Mouse (Mus musculus) forebrain, embryonic 15.5 days (tissue): ENCODE results near the gene Ppp6r2. TPM values are rescaled to one million over a fixed set of nuclear protein-coding genes. Genes with fewer than 3 reads are reported as not detected.
A peak's percentile ranks its signal among the peaks of the same experiment; 100 is the strongest.

Experiments
- ATAC-seq: fragments of 200-750 bp; cut with Nextera tagmentation; replicated peaks from 2 replicates; pipeline ENCODE4 v1.8.0; 2017; ENCODE audit warnings: mild to moderate bottlenecking, moderate TSS enrichment, moderate library complexity
- H3K27ac ChIP-seq: fragments of 300-500 bp; sonication (generic); replicated peaks from 2 replicates; pipeline ENCODE4 v1.5.1; 2015; ENCODE audit warnings: mild to moderate bottlenecking, inconsistent platforms
- H3K27me3 ChIP-seq: fragments of 300-500 bp; sonication (generic); 2 replicates; pipeline ENCODE4 v1.6.1; 2015; ENCODE audit warnings: inconsistent platforms
- H3K36me3 ChIP-seq: fragments of 300-500 bp; sonication (generic); 2 replicates; pipeline ENCODE4 v1.6.1; 2015; ENCODE audit warnings: mild to moderate bottlenecking, inconsistent platforms
- H3K4me1 ChIP-seq: fragments of 300-500 bp; sonication (generic); 2 replicates; pipeline ENCODE4 v1.6.1; 2015; ENCODE audit warnings: inconsistent platforms
- H3K4me2 ChIP-seq: fragments of 300-500 bp; sonication (generic); replicated peaks from 2 replicates; pipeline ENCODE4 v1.6.1; 2015; ENCODE audit warnings: mild to moderate bottlenecking, inconsistent platforms
- H3K4me3 ChIP-seq: fragments of 300-500 bp; sonication (generic); 2 replicates; pipeline ENCODE4 v1.5.1; 2015; ENCODE audit warnings: mild to moderate bottlenecking, inconsistent platforms
- H3K9ac ChIP-seq: fragments of 300-500 bp; sonication (generic); replicated peaks from 2 replicates; pipeline ENCODE4 v1.6.1; 2015; ENCODE audit warnings: mild to moderate bottlenecking, inconsistent platforms
- H3K9me3 ChIP-seq: fragments of 300-500 bp; sonication (generic); 2 replicates; pipeline ENCODE4 v1.6.1; 2016; ENCODE audit warnings: inconsistent platforms
- WGBS: fragments of 180-500 bp; shearing (Covaris S2); methylation state at CpG from one replicate; pipeline ENCODE4 v1.1.7; 2015; ENCODE audit warnings: mixed read lengths; 5-methylcytosine and 5-hydroxymethylcytosine counted together
- polyA plus RNA-seq: library from polyadenylated mRNA; unstranded; fragments of >200 nt; fragmentation: Nextera tagmentation; extraction: Ambion mirVana; gene quantifications from 2 replicates; pipeline ENCODE4 v1.2.1, GENCODE M21; 2015

Ppp6r2 gene
- polyA plus RNA-seq, 1 experiment from 2014 or later = 83.6 TPM

GRCm38 (mm10) chr15:89184141-89184936 lies 27.0 kb upstream of the Ppp6r2 start:
- ATAC-seq = no peak

GRCm38 (mm10) chr15:89184937-89185227 lies 26.5 kb upstream of the Ppp6r2 start:
- peaks cover 46% of the 10 kb centered on the region for H3K4me1 ChIP-seq
- WGBS = 56% methylated on average over 5 of the region's 5 CpGs
- no peak overlapping the region for H3K9ac ChIP-seq
- H3K4me3 ChIP-seq = no peak overlapping the region
- H3K4me2 ChIP-seq = no peak overlapping the region
- H3K27me3 ChIP-seq = no peaks in the 10 kb centered on the region
- peaks cover 17% of the 10 kb centered on the region for H3K36me3 ChIP-seq
- peak overlapping the region; percentile 71 for H3K27ac ChIP-seq
- H3K9me3 ChIP-seq = no peaks in the 10 kb centered on the region
- ATAC-seq = no peak

More at GRCm38 (mm10) chr15:89184141-89184936, 27.0 kb upstream of the Ppp6r2 start:
- Histone ChIP-seq H3K9me3 (no peaks in the 10 kb centered on the region), H3K4me3 (no peak overlapping the region), H3K9ac (no peak overlapping the region), H3K27ac (peak overlapping the region; percentile 71), H3K27me3 (no peaks in the 10 kb centered on the region), H3K4me2 (no peak overlapping the region), H3K4me1 (peaks cover 51% of the 10 kb centered on the region), H3K36me3 (peaks cover 17% of the 10 kb centered on the region)
- 24% methylated on average over 5 of the region's 5 CpGs for WGBS

- peak overlapping the region; percentile 59 for H3K4me2 ChIP-seq
- peak overlapping the region; percentile 91 for H3K9ac ChIP-seq
- no peaks in the 10 kb centered on the region for H3K27me3 ChIP-seq
- H3K4me1 ChIP-seq = peaks cover 16% of the 10 kb centered on the region
- WGBS = 32% methylated on average over 6 of the region's 6 CpGs
- no peaks in the 10 kb centered on the region for H3K9me3 ChIP-seq
- peak overlapping the region; percentile 96 for H3K27ac ChIP-seq
- 0 out of 2 replicates have a peak, but pooled peaks have one; percentile 1 for ATAC-seq
- no peaks in the 10 kb centered on the region for H3K36me3 ChIP-seq
- peak overlapping the region; percentile 77 for H3K4me3 ChIP-seq
Observed at GRCm38 (mm10) chr15:89195261-89195681, 16.1 kb upstream of the Ppp6r2 start.

- Histone ChIP-seq H3K36me3 (no peaks in the 10 kb centered on the region), H3K4me2 (peak overlapping the region; percentile 59), H3K9ac (peak overlapping the region; percentile 91), H3K27me3 (no peaks in the 10 kb centered on the region), H3K9me3 (no peaks in the 10 kb centered on the region), H3K4me1 (peaks cover 16% of the 10 kb centered on the region), H3K27ac (peak overlapping the region; percentile 96), H3K4me3 (peak overlapping the region; percentile 77)
- ATAC-seq = peak; percentile 94
- WGBS = under 1% methylated on average over 25 of the region's 25 CpGs
Observed at GRCm38 (mm10) chr15:89195690-89196312, 15.6 kb upstream of the Ppp6r2 start.

- no peaks in the 10 kb centered on the region for H3K9me3 ChIP-seq
- peak within 1 kb of the TSS; percentile 77 for H3K4me3 ChIP-seq
- no peaks in the 10 kb centered on the region for H3K27me3 ChIP-seq
- ATAC-seq = peak; percentile 99
- H3K9ac ChIP-seq = peak within 1 kb of the TSS; percentile 91
- H3K36me3 ChIP-seq = no peaks in the 10 kb centered on the region
- peaks cover 16% of the 10 kb centered on the region for H3K4me1 ChIP-seq
- 0% methylated on average over 38 of the region's 38 CpGs for WGBS
- peak within 1 kb of the TSS; percentile 59 for H3K4me2 ChIP-seq
- H3K27ac ChIP-seq = peak within 1 kb of the TSS; percentile 96
Observed at GRCm38 (mm10) chr15:89196313-89196706, 15.0 kb upstream of the Ppp6r2 start, which contains the start of gene Dennd6b. Dennd6b (minus strand) TSS chr15:89196496.

- no peaks in the 10 kb centered on the region for H3K9me3 ChIP-seq
- H3K4me3 ChIP-seq = peak overlapping the region; percentile 77
- H3K27ac ChIP-seq = peak overlapping the region; percentile 96
- peak overlapping the region; percentile 59 for H3K4me2 ChIP-seq
- no peaks in the 10 kb centered on the region for H3K36me3 ChIP-seq
- 68% methylated on average over 15 of the region's 15 CpGs for WGBS
- H3K4me1 ChIP-seq = peaks cover 16% of the 10 kb centered on the region
- H3K9ac ChIP-seq = peak overlapping the region; percentile 91
- ATAC-seq = no peak
- no peaks in the 10 kb centered on the region for H3K27me3 ChIP-seq
Observed at GRCm38 (mm10) chr15:89197056-89197455, 14.3 kb upstream of the Ppp6r2 start.

GRCm38 (mm10) chr15:89207457-89207856 lies 3.9 kb upstream of the Ppp6r2 start:
- Histone ChIP-seq H3K36me3 (no peaks in the 10 kb centered on the region), H3K4me3 (no peak overlapping the region), H3K27me3 (no peaks in the 10 kb centered on the region), H3K9me3 (no peaks in the 10 kb centered on the region), H3K9ac (no peak overlapping the region), H3K4me1 (peaks cover 7% of the 10 kb centered on the region), H3K4me2 (no peak overlapping the region), H3K27ac (no peak overlapping the region)
- WGBS = 89% methylated on average over 4 of the region's 4 CpGs
- ATAC-seq = no peak

- no peak; the same call in 1 of the 2 replicates for ATAC-seq
Observed at GRCm38 (mm10) chr15:89209886-89210761, 1.2 kb upstream of the Ppp6r2 start.

GRCm38 (mm10) chr15:89211716-89212461 lies 536 bp downstream of the Ppp6r2 start:
- WGBS = 1% methylated on average over 35 of the region's 35 CpGs
- H3K9me3 ChIP-seq = no peaks in the 10 kb centered on the region
- H3K27ac ChIP-seq = peak overlapping the region; percentile 87
- peak overlapping the region; percentile 99 for H3K9ac ChIP-seq
- no peak; the same call in 1 of the 2 replicates for ATAC-seq
- H3K27me3 ChIP-seq = no peaks in the 10 kb centered on the region
- peak overlapping the region; percentile 79 for H3K4me2 ChIP-seq
- H3K4me3 ChIP-seq = peak overlapping the region; percentile 87
- H3K36me3 ChIP-seq = peaks cover 12% of the 10 kb centered on the region
- H3K4me1 ChIP-seq = peaks cover 33% of the 10 kb centered on the region

More at GRCm38 (mm10) chr15:89209886-89210761, 1.2 kb upstream of the Ppp6r2 start:
- 16% methylated on average over 22 of the region's 22 CpGs for WGBS
- Histone ChIP-seq H3K9me3 (no peaks in the 10 kb centered on the region), H3K4me1 (peaks cover 33% of the 10 kb centered on the region), H3K4me3 (peak overlapping the region; percentile 29), H3K27ac (peak overlapping the region; percentile 87), H3K4me2 (peak overlapping the region; percentile 42), H3K27me3 (no peaks in the 10 kb centered on the region), H3K36me3 (no peaks in the 10 kb centered on the region), H3K9ac (peak overlapping the region; percentile 42)

GRCm38 (mm10) chr15:89212495-89212894 lies 1.1 kb downstream of the Ppp6r2 start:
- Histone ChIP-seq H3K4me3 (peak overlapping the region; percentile 87), H3K36me3 (peaks cover 14% of the 10 kb centered on the region), H3K4me1 (peaks cover 33% of the 10 kb centered on the region), H3K27me3 (no peaks in the 10 kb centered on the region), H3K27ac (peak overlapping the region; percentile 87; the same call in 1 of the 2 replicates), H3K4me2 (peak overlapping the region; percentile 79), H3K9me3 (no peaks in the 10 kb centered on the region), H3K9ac (peak overlapping the region; percentile 99)
- WGBS = 43% methylated on average over 6 of the region's 6 CpGs
- ATAC-seq = no peak

GRCm38 (mm10) chr15:89213517-89213916 lies 2.2 kb downstream of the Ppp6r2 start:
- H3K4me3 ChIP-seq = no peak overlapping the region; the same call in 1 of the 2 replicates
- H3K4me1 ChIP-seq = peaks cover 33% of the 10 kb centered on the region
- 86% methylated on average over 3 of the region's 3 CpGs for WGBS
- no peak overlapping the region for H3K27ac ChIP-seq
- H3K9ac ChIP-seq = no peak overlapping the region
- peaks cover 14% of the 10 kb centered on the region for H3K36me3 ChIP-seq
- ATAC-seq = no peak
- H3K9me3 ChIP-seq = no peaks in the 10 kb centered on the region
- no peaks in the 10 kb centered on the region for H3K27me3 ChIP-seq
- H3K4me2 ChIP-seq = peak overlapping the region; percentile 19
